Mouse (Mus musculus) spleen, adult 12 weeks (tissue): ENCODE data around the gene Pkd1l2.

ENCODE experiments used
- DNase-seq: peaks from one replicate; pipeline ENCODE4 v3.0.0; 2022; ENCODE audit warnings: low spot score

The Pkd1l2 gene

DNA sequence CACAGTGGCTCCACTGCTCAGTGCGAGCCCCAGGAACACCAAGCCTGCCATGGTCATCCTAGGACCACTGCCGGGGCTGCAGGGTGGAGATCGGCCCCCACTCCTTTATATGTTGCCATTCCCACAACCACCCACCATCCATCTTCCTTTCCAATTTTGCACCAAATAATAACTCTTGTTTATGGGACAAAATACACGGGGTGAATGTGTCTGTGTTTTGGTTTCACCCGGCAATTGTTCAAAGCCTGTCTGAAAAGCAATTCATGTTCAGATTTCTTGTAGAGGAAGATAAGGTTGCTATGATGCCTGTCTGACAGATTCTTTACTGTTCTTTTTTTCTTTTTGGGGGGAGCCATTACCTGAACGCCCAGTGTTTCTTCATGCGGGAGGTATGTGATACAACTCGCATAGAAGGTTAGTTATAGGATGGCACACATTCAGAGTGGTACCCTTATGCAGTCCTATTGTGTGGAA, at the start of gene Pkd1l2:
TSS of gene Pkd1l2 (minus strand) at position 51 of the 474 bp plus-strand sequence.
- no peak for DNase-seq

DNA sequence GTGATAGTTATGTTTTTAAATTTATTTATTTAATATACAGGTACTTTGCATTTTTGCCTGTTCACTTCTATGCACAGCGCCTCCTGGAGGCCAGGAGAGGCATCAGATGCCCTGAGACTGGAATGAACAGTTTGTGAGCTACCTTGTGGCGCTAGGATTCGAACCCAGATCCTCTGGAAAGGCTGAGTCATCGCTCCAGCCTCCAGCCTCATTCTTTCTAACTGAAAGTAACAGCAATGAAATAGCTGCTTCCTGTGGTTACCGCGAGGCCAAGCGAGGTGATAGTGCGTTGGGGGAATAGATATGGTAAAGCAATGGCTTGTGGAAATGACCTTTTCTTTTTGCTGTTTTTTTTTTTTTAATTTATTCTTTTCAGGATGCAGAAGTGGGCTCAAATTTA, 44.8 kb upstream of the Pkd1l2 start:
- no peak for DNase-seq

DNA sequence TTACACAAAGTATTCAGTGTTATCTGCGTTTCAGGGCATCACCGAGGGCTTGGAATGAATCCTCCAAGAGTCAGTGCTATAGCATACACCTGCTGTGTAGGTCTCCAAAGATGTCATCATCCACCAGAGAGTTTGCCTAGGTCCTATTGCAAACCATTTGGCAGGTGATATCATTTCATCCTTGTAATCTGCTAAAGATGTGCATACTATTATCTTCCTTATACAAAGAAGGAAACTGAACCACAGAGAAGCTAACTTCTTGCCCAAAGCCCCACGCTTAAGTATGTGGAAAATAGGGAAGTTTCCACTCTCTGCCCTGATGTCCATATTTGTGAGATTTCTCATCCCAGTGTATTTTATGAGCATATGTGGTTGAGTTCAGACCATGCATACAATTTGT, 44.2 kb upstream of the Pkd1l2 start:
- no peak for DNase-seq

DNA sequence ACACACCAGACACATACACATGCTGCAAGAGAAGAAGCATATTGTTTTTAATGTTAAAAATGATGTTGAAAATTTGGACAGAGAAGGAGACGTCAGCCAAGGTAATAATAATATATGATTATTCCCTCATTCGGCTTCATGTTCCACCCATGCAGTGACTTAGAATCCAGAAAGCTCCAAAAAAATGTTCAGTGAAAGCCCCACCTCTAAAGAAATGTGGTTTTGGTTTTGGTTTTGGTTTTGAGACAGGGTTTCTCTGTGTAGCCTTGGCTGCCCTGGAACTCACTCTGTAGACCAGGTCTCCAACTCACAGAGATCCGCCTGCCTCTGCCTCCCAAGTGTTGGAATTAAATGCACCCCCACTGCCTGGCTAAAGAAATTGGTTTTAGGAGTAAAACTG, 43.6 kb upstream of the Pkd1l2 start:
- DNase-seq = no peak

DNA sequence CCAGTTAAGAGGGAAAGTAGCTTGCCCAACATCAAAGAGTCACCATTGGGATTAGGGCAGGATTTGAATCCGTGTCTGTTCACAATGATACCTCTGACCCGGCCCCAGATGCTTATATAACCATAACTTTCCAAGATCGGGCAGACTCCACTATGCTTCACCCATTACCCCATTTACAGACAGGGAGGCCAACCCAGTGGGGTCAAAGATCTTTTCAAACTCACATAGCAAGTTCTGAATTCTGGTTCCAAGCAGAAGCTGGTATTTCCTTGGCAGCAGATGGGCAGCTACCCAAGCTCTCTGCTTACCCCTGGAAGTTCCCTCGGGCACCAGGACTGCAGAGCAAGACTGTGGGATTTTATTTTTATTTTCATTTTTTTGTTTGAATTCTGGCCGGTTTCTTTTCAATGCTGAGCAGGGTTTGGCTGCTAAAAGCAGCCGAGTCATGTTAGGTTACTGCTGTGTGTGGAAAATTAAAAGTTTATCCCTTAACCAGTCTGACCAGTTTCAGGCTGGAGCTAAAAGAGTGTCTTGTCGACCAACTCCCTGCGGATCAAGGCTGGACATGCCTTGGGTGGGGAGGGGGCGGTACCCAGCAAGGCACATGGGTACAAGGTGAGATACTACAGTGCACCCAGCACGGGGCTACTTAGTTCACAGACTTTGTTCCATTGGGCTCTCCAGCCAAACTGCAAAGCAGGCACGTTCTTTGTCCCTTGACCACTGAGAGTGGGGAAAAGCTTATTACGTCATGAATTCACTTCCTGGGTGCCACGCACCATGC, 41.8 kb upstream of the Pkd1l2 start:
- no peak for DNase-seq

DNA sequence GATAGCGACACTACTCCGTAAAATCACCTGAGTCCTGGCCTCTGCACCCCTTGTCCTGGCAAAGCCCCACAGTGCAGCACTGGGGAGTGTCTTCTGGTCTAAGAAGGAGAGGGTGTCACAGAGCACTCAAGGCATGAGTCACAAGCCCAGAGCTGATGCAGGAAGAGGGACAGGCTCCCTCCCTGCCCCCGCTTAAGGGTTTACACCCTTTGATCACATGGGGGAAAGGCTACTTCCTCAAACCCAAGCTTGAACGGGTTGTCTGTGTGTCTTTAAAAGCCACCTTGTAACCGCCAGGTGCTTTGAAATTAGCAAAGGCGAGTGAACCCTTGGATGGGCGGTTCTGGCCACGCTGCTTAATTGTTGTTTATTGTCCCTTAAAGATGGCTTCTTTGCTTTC, 39.0 kb upstream of the Pkd1l2 start:
- DNase-seq = peak; percentile 11

DNA sequence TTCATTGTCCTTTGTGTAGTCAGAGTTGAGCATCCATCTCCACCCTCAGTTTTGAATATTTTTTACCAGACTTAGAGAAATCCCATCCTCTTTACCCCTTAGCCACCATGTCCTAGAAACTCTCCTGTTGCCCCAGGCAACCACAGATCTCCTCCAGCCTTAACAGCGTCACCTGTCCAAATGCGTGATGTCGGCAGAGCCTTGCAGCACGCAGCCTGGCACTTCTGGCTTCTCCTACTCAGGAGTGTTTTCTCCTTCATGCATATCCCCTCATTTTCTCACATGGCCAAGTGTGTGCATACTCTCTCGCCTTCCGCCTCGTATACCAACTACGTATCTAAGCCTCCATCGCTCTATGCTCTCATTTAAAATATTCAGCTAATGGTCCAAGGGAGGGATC, 36.2 kb upstream of the Pkd1l2 start:
- DNase-seq = no peak

DNA sequence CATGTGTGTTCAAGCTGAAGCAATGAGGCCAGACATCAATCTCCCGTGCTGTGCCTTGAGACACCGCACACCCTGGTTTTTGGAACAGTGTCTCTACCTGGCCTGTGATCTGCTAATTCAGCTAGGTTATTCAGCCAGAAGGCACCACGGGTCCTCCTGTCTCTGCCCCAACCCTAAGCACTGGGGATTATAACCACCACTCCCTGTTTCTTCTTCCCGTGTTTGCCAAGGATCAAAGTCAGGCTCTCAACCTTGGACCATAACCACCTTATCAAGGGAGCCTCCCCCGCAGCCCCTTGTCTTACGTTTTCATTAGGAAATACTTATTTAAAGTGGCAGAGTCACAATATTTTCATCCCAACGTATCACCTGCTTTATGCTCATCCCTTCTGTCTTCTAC, 34.3 kb upstream of the Pkd1l2 start:
- no peak for DNase-seq

DNA sequence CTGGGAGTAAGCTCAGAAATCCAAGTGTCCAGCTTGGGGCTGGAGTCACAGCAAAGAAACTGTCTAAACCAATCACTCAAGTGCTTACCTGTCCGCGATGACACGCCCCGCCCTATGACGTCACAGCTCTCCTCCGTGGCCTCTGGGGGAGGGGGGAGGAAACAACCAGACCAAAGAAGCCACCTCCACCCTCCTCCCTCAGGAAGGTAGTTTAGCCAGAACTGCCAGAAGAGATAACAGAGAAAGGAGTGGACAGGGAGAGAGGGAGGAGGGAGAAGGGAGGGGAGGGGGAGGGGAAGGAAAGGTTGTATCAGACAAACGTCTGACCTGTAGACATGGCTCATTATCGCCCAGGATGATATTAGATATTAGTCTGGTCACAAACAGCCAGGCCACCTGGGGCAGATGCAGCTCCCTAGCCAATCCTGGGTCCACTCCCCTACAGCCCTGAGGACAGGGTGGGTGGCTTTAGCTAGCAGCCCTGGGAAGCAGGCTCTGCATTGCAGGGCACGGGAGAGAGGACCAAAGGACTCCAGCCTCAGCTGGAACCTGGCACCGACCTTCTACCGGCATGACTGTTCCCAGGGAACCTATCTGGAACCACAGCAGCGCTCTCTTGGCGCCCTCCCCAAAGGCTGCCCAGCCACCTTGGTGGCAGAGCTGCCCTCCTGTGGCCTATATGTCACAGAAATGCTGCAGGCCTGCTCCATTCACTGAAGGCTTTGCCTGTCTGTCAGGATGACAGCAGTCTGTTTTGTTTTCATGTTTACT, 33.6 kb upstream of the Pkd1l2 start:
- DNase-seq = peak; percentile 9

DNA sequence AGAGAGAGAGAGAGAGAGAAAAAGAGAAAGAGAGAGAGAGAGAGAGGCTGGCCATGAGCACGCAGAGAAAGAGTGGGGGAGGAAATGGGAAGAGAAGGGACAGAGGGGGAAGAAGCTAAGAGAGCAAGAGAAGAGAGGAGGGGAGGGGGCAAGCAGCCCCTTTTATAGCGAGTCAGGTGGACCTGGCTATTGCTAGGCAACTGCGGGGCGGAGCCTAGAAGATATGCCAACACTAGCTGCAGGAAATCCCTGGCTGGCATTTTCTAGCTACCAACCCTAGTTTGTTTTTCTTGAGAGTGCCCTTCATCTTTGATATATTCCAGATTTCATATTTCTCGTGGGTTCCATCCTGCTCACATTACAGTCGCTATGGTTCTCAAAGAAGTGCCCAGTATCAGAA, 32.8 kb upstream of the Pkd1l2 start:
- DNase-seq = no peak

DNA sequence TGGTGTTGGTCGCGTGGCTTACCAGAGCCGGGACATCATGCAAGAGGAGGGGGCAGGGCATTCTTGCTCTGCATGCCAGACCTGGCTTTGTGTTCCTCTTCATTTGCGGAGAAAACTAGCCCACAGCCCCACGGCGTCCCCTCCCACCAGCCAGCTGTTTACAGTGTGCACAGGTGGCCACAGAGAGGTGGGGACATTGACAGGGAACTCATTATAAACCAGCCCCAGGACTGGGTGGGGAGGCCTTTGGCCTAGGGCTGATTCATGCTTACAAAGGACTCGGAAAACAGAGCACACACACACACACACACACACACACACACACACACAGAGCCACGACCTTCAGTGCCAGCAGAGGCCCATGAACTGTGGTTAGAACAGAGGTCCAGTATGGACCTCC, 30.0 kb upstream of the Pkd1l2 start:
- DNase-seq = no peak

DNA sequence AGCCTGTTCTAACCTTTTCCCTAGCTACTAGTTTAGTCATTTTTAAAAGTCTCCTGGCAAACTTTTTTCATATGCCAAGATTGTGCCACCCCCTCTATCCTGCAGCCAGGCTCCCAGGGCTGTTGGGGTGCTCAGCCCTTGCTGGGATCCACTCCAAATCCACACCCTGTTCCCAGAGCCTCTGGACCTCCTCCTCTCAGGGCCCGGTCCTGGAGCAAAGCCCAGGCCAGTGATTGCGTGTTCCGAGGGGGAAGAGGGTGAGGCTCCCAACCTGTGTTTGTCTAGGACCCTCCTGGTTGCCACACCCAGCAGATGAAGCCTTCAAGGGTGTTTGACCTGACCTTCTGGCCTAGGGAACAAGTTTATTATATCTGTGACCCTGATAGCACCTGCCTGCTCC, 29.4 kb upstream of the Pkd1l2 start:
- DNase-seq = no peak

DNA sequence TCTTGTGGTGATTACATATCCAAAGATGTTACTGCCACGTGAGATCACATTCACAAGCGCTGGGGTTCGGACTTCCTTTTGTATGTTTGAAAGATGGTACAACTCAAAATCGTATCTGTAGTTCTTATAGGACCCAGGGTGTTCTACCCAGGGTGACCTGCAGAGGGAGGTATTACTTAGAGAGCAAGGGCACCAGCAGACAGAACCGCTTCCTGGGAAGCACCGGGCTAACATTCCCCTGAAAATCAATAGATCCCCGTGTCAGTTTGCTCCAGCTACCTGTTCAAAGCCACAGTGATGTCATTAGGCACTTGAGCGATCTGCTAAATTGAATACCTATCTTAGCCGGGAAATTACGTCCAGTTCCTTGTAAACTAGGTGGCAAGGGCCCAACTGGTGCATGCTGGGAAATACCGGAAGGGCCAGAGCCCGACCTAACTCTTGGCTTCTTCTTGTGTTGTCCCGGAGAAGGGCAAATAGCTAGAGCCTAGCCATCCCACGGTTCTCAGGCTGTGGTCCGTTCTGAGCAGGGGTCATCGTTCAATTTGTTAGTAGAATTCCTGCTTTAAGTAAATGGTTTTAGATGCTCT, 27.6 kb upstream of the Pkd1l2 start:
- DNase-seq = peak; percentile 22

DNA sequence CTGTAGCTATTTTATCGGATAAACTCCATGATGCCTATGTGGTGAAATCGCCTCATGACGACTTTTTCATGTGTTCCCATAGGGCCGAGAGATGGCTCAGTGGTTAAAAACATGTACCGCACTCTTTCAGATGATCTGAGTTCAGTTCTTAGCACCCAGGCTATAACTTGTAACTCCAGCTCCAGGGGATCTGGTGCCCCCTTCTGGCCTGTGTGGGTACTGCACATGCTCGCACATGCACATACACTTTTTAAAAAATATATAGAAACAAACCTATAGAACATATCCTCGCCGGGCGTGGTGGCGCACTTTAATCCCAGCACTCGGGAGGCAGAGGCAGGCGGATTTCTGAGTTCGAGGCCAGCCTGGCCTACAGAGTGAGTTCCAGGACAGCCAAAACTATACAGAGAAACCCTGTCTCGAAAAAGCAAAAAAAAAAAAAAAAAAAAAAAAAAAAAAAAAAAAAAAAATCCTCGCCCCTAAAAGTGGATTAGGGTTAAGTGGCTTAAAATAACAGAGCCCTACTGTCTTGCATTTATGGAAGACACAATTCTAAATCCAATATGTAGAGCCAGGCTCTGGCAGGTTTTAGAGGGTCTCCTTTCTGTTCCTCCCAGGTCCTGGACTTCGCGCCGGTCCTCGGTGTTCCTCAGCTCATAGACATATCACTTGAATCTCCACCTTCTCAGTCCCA, 26.9 kb upstream of the Pkd1l2 start:
- DNase-seq = no peak

DNA sequence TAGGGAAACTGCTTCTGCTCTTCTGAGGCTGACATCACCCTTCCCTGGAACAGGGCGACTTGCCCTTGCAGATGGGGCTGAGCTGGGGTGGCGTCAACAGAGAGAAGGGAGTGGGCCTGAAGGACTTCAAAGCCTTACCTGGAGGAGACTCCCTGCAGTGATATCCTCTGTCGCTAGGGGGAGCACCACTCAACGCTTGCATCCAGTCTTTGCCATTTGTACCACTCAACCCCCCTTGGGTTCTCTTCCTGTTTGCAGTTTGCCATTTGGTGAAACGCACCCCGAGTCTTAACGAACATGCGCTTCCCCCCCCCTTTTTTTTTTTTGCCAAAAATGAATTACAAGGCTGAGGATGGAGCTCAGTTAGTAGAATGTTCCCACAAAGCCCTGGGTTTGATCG, 25.3 kb upstream of the Pkd1l2 start:
- peak; percentile 45 for DNase-seq

DNA sequence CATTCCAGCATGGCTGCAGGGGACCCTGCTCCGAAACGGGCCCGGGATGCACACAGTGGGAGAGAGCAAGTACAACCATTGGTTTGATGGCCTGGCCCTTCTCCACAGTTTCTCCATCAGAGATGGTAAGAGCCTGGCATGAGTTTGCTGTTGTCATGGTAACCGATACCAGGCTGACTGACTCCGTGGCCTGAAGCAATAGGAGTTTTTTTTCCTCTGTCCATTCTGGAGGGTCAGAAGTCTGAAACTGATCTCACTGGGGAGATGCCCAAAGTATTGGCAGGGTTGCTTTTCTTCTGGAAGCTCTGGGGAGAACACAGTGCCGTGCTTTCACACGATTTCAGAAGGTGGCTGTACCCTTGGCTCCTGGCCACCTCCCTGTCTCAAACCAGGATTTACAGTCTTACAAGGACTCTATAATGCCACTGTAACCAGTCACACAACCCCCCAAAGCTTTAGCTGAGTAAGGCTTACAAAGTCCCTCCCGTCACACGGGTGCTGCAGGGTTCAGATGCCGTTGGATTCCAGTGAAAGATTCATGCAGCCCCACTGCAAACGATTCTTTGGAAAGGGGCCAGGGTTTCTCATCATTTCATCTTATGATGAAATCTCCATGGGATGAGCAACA, 15.4 kb upstream of the Pkd1l2 start:
- no peak for DNase-seq

DNA sequence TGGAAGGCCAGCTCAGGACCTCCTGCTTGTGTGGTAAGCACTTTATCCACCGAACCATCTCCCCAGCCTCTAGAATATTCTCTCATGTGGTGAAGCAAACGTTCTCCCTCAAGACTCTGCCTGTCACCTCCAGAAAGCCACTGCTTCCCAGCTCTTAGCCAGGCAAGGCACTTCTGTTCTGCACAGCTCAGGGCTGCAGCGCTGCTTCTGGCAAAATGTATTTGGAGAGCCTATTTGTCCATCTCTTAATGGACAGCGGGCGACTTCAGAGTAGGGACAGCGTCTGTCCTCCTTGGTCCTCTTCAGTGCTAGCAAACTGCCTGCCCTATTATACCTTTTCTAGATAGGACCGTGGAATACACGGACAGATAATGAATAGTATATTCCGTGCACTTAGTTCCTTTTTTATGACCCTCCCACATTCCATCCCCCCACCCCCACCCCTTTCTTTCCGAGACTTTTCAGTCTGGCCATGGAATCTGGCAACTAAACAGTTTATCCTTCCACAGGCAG, 14.9 kb upstream of the Pkd1l2 start:
- DNase-seq = no peak

DNA sequence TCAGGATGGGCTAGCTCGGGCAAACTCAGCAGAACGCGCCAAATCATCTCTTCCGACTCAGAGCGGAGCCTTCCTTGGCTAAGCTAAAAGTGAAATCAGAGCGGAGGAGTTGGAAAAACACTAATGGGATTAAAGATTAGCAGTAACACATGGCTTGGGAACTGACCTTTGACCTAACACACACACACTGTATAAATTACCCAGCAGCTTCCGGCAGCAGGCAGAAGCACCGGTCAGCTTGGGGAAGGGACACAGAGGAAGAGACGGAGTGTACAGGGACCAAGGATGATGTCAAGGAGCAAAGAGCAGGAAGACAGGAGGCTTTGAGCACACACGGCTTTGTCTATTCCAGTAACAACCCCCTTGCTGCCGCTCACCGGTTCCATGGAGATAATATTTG, 13.4 kb upstream of the Pkd1l2 start, which contains the start of gene Bco1:
TSS of gene Bco1 (plus strand) at position 208 of the 400 bp plus-strand sequence.
- no peak for DNase-seq

DNA sequence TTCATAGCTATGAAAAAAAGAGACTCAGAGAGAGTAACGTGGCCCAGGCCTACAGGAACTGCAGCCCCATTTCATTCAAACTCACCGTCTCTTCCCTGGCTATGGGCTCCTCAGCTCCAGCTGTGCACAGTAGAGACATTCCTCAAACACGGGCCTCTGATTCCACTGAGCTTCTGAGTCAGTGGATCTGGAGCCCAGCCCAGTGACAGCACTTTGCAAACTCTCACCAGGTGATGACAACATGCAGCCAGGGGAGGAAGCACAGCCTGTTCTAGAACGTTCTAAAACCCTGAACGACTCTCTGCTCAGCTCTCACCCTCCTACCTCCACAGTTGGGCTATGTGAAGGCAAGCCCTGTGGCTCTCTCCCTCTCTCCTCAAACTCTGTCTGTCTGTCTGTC, 11.8 kb upstream of the Pkd1l2 start:
- no peak for DNase-seq

DNA sequence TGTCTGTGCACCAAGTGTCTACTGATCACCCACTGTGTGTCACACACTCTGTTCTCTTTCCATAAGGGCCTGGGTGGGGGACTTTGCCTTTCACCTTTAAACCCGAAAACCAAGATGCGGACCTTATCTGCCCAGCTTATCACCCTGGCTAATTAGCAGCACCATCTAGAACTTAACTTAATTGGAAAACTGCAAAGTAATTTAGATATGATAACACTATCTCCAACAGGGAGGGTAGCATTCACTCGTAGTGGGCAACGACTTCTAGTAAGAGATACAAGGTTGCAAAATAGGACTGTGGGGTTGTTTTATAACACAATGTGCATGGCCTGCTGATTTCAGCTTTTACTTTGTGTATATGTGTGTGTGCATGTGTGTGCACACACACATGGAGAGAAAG, 7.6 kb upstream of the Pkd1l2 start:
- DNase-seq = no peak

DNA sequence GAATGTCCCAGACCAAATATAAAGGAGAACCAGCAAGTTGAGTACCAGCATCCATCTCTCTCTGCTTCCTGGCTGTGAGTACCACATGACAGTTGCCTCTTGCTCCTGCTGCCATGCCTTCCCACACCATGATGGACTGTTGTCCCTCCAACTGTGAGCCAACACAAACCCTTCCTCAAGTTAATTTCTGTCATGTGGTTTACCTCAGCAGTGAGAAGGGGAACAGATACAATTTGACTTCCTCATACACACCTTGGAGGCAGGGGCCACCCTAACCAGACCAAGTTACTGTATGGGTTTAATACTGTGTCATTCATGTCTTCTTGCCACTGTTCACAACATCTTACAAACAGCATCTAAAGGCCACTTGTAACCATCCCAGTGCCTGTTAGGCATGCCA, 4.8 kb upstream of the Pkd1l2 start:
- no peak for DNase-seq

DNA sequence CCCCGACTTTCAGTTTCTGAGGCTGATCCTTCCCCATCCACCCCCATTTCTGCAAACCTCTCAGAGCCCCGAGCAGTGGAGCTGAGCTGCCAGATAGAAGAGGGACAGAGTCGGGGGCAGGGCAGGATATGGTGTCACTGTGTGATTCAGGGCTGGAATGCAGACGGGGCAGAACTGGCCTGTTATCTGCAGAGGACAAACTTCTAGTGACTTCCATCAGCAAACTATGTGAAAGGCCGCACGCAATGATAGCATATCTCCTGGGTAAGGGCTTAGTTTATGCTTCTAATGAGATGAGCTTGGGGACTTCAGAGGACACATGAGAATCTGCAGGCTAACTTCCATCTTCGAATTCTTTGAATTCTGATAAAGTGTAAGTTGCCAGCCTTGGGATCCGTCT, 3.3 kb upstream of the Pkd1l2 start:
- DNase-seq = peak; percentile 32
